In the genomic region with DNA sequence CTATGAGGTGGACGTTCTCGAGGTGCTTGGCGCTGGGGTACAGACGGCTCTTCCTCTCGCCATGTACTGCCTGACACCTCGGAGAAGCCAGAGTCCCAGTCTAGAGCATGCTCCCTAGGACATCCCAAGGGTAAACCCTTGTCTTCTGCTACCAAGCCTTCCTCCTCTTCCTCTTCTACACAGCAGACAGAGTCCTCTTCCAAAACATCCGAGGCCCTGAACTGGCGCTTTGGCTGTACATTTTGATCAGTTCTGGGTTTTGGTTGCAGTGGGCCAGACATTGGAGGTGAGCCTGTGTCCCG, we compare ENCODE assay signal across 8 mouse cellular contexts. TPM values are rescaled to one million over a fixed set of nuclear protein-coding genes. Genes with fewer than 3 reads are reported as not detected.
A peak's percentile ranks its signal among the peaks of the same experiment; 100 is the strongest.
DNase-seq lines count a peak whose midpoint lies in the region; ATAC-seq and TF ChIP-seq lines count a peak whose summit lies in the region.

No protein-coding gene starts in this region.

- no peaks in the 10 kb centered on the region for H3K36me3 ChIP-seq in kidney, adult 2 months (ENCODE audit: control insufficient read depth, insufficient read depth, low read length)
- no peaks in the 10 kb centered on the region for H3K36me3 ChIP-seq in embryonic facial prominence, embryonic 11.5 days (replicated peaks; ENCODE audit: control insufficient read depth, insufficient read depth, low read depth, low read length)
- no peaks in the 10 kb centered on the region for H3K36me3 ChIP-seq in hindbrain, embryonic 14.5 days (replicated peaks; ENCODE audit: control insufficient read depth, insufficient read depth)
- H3K36me3 ChIP-seq in midbrain, embryonic 14.5 days (ENCODE audit: control insufficient read depth, insufficient read depth, low read length) = no peaks in the 10 kb centered on the region

- no peaks in the 10 kb centered on the region for H3K27me3 ChIP-seq in kidney, adult 2 months (replicated peaks; ENCODE audit: control insufficient read depth, insufficient read depth, low read length)
- no peaks in the 10 kb centered on the region for H3K27me3 ChIP-seq in embryonic facial prominence, embryonic 11.5 days (ENCODE audit: control insufficient read depth, insufficient read depth, low read length)
- peaks cover 14% of the 10 kb centered on the region for H3K27me3 ChIP-seq in hindbrain, embryonic 14.5 days (ENCODE audit: control insufficient read depth, insufficient read depth, low read length)
- peaks cover 13% of the 10 kb centered on the region; the same call in 1 of the 2 replicates for H3K27me3 ChIP-seq in midbrain, embryonic 14.5 days (ENCODE audit: control insufficient read depth, insufficient read depth, low read length)

- peak overlapping the region; percentile 52 for H3K4me3 ChIP-seq in kidney, adult 2 months (ENCODE audit: insufficient read depth, low read depth, low read length)
- H3K4me3 ChIP-seq in embryonic facial prominence, embryonic 11.5 days (ENCODE audit: low read depth, low read length) = peak overlapping the region; percentile 73
- H3K4me3 ChIP-seq in hindbrain, embryonic 14.5 days (replicated peaks; ENCODE audit: low read length) = peak overlapping the region; percentile 65
- H3K4me3 ChIP-seq in midbrain, embryonic 14.5 days (replicated peaks; ENCODE audit: low read depth, low read length) = peak overlapping the region; percentile 54

- no peaks in the 10 kb centered on the region for H3K9me3 ChIP-seq in embryonic facial prominence, embryonic 11.5 days (replicated peaks; ENCODE audit: control insufficient read depth, low read length)
- H3K9me3 ChIP-seq in hindbrain, embryonic 14.5 days (ENCODE audit: control insufficient read depth, low read length) = no peaks in the 10 kb centered on the region
- H3K9me3 ChIP-seq in midbrain, embryonic 14.5 days (ENCODE audit: control insufficient read depth, low read length) = no peaks in the 10 kb centered on the region

- no peak for ATAC-seq in embryonic facial prominence, embryonic 11.5 days (replicated peaks; ENCODE audit: insufficient number of reproducible peaks, low FRiP score, low TSS enrichment, low read depth)
- ATAC-seq in hindbrain, embryonic 14.5 days (ENCODE audit: low FRiP score) = no peak
- no peak for ATAC-seq in midbrain, embryonic 14.5 days (ENCODE audit: low FRiP score, low TSS enrichment)

- H3K4me2 ChIP-seq in embryonic facial prominence, embryonic 11.5 days (ENCODE audit: low read depth, low read length) = peak overlapping the region; percentile 76
- peak overlapping the region; percentile 91 for H3K4me2 ChIP-seq in hindbrain, embryonic 14.5 days (replicated peaks)
- peak overlapping the region; percentile 75 for H3K4me2 ChIP-seq in midbrain, embryonic 14.5 days (ENCODE audit: low read length)

- no peak for TF ChIP-seq POLR2A in kidney, adult 2 months (IDR thresholded peaks at IDR 0.05; ENCODE audit: low read depth, low read length)

- no peak for DNase-seq in kidney, adult 2 months
- DNase-seq in kidney, postnatal 36 days = no peak
- DNase-seq in embryonic facial prominence, embryonic 11.5 days (ENCODE audit: low spot score) = no peak
- no peak for DNase-seq in hindbrain, embryonic 14.5 days (ENCODE audit: low spot score)
- no peak for DNase-seq in midbrain, embryonic 14.5 days
- DNase-seq in urinary bladder, postnatal 4 days (ENCODE audit: low spot score in 2 of 2) = no peak
- DNase-seq in cerebellum, adult 9-11 months = no peak
- no peak for DNase-seq in layer of hippocampus, postnatal 14 days (ENCODE audit: low spot score in 2 of 2)

- no peaks in the 10 kb centered on the region; the same call in 1 of the 2 replicates for H3K4me1 ChIP-seq in kidney, adult 2 months (ENCODE audit: control insufficient read depth, insufficient read depth, low read length)
- H3K4me1 ChIP-seq in embryonic facial prominence, embryonic 11.5 days (ENCODE audit: control insufficient read depth, insufficient read depth, low read length) = peaks cover 13% of the 10 kb centered on the region
- H3K4me1 ChIP-seq in hindbrain, embryonic 14.5 days (replicated peaks; ENCODE audit: control insufficient read depth, insufficient read depth, low read length) = peaks cover 15% of the 10 kb centered on the region; the same call in 1 of the 2 replicates
- H3K4me1 ChIP-seq in midbrain, embryonic 14.5 days (ENCODE audit: control insufficient read depth, insufficient read depth, low read length) = 0 out of 2 replicates have a peak, but pooled peaks cover 8% of the 10 kb centered on the region

- WGBS in kidney, adult 2 months = 68% methylated on average over 9 of the region's 9 CpGs
- 22% methylated on average over 9 of the region's 9 CpGs for WGBS in embryonic facial prominence, embryonic 11.5 days
- WGBS in hindbrain, embryonic 14.5 days = 66% methylated on average over 9 of the region's 9 CpGs
- WGBS in midbrain, embryonic 14.5 days = 79% methylated on average over 9 of the region's 9 CpGs

- peak overlapping the region; percentile 98 for H3K27ac ChIP-seq in kidney, adult 2 months (ENCODE audit: insufficient read depth, low read depth, low read length)
- H3K27ac ChIP-seq in embryonic facial prominence, embryonic 11.5 days (replicated peaks; ENCODE audit: low read depth, low read length) = peak overlapping the region; percentile 100
- peak overlapping the region; percentile 62; the same call in 1 of the 2 replicates for H3K27ac ChIP-seq in hindbrain, embryonic 14.5 days
- H3K27ac ChIP-seq in midbrain, embryonic 14.5 days (replicated peaks; ENCODE audit: low read depth, low read length) = no peak overlapping the region

- TF ChIP-seq CTCF in kidney, adult 2 months (conservative IDR thresholded peaks at IDR 0.05; ENCODE audit: insufficient read depth, insufficient read length, low read depth, low read length) = no peak

- peak overlapping the region; percentile 83 for H3K9ac ChIP-seq in embryonic facial prominence, embryonic 11.5 days (replicated peaks; ENCODE audit: low read length)
- peak overlapping the region; percentile 68; the same call in 1 of the 2 replicates for H3K9ac ChIP-seq in hindbrain, embryonic 14.5 days
- 0 out of 2 replicates have a peak overlapping the region, but pooled peaks have one; percentile 62 for H3K9ac ChIP-seq in midbrain, embryonic 14.5 days (replicated peaks; ENCODE audit: low read length)

RNA-seq across cellular contexts. Expression of a gene that starts 1.0 kb away (rescaled TPM):
- 7.9 and 10.0 TPM in 2 replicates for polyA plus RNA-seq in kidney, adult 2 months (2012; rRNA removed)
- polyA plus RNA-seq in embryonic facial prominence, embryonic 11.5 days (2014; fragmentation: Nextera tagmentation; extraction: Ambion mirVana) = 101 and 108 TPM in 2 replicates
- polyA plus RNA-seq in hindbrain, embryonic 14.5 days (2014; fragmentation: Nextera tagmentation; extraction: Ambion mirVana) = 16.3 and 18.1 TPM in 2 replicates
- polyA plus RNA-seq in midbrain, embryonic 14.5 days (2014; fragmentation: Nextera tagmentation; extraction: Ambion mirVana) = 12.1 and 13.3 TPM in 2 replicates
- 10 to 100 TPM in 1 of 2 experiments, 1 to 10 TPM in 1; 9.2 to 11.5 TPM for total RNA-seq in layer of hippocampus, postnatal 14 days (2021)

RNA-seq across cellular contexts. Expression of a gene that starts 1.8 kb away (rescaled TPM):
- 0.11 and 0.14 TPM in 2 replicates for polyA plus RNA-seq in kidney, adult 2 months (2012; rRNA removed)
- polyA plus RNA-seq in embryonic facial prominence, embryonic 11.5 days (2014; fragmentation: Nextera tagmentation; extraction: Ambion mirVana) = 4.0 and 4.5 TPM in 2 replicates
- 1.2 and 1.3 TPM in 2 replicates for polyA plus RNA-seq in hindbrain, embryonic 14.5 days (2014; fragmentation: Nextera tagmentation; extraction: Ambion mirVana)
- polyA plus RNA-seq in midbrain, embryonic 14.5 days (2014; fragmentation: Nextera tagmentation; extraction: Ambion mirVana) = 0.47 and 0.49 TPM in 2 replicates
- total RNA-seq in layer of hippocampus, postnatal 14 days (2021) = 1 to 10 TPM; 1.2 to 1.6 TPM

RNA-seq across cellular contexts. Expression of a gene that starts 7.6 kb away (rescaled TPM):
- polyA plus RNA-seq in kidney, adult 2 months (2012; rRNA removed) = 0.94 and 2.6 TPM in 2 replicates
- polyA plus RNA-seq in embryonic facial prominence, embryonic 11.5 days (2014; fragmentation: Nextera tagmentation; extraction: Ambion mirVana) = 7.6 and 10.2 TPM in 2 replicates
- polyA plus RNA-seq in hindbrain, embryonic 14.5 days (2014; fragmentation: Nextera tagmentation; extraction: Ambion mirVana) = 2.2 and 3.4 TPM in 2 replicates
- 1.1 and 1.2 TPM in 2 replicates for polyA plus RNA-seq in midbrain, embryonic 14.5 days (2014; fragmentation: Nextera tagmentation; extraction: Ambion mirVana)
- 1 to 10 TPM; 4.0 TPM for total RNA-seq in layer of hippocampus, postnatal 14 days (2021)

RNA-seq across cellular contexts. Expression of a gene that starts 9.4 kb away (rescaled TPM):
- polyA plus RNA-seq in kidney, adult 2 months (2012; rRNA removed) = 42.4 and 43.0 TPM in 2 replicates
- polyA plus RNA-seq in embryonic facial prominence, embryonic 11.5 days (2014; fragmentation: Nextera tagmentation; extraction: Ambion mirVana) = 12.2 and 13.2 TPM in 2 replicates
- 5.5 and 8.7 TPM in 2 replicates for polyA plus RNA-seq in hindbrain, embryonic 14.5 days (2014; fragmentation: Nextera tagmentation; extraction: Ambion mirVana)
- polyA plus RNA-seq in midbrain, embryonic 14.5 days (2014; fragmentation: Nextera tagmentation; extraction: Ambion mirVana) = 2.6 and 5.0 TPM in 2 replicates
- total RNA-seq in layer of hippocampus, postnatal 14 days (2021) = 1 to 10 TPM; 2.7 to 3.2 TPM

RNA-seq across cellular contexts. Expression of a gene that starts 11.4 kb away (rescaled TPM):
- 0.55 and 2.5 TPM in 2 replicates for polyA plus RNA-seq in kidney, adult 2 months (2012; rRNA removed)
- 0.14 and 0.59 TPM in 2 replicates for polyA plus RNA-seq in embryonic facial prominence, embryonic 11.5 days (2014; fragmentation: Nextera tagmentation; extraction: Ambion mirVana)
- 0.68 TPM in 1 of 2 replicates, not detected in the other for polyA plus RNA-seq in hindbrain, embryonic 14.5 days (2014; fragmentation: Nextera tagmentation; extraction: Ambion mirVana)
- 0.72 TPM in 1 of 2 replicates, not detected in the other for polyA plus RNA-seq in midbrain, embryonic 14.5 days (2014; fragmentation: Nextera tagmentation; extraction: Ambion mirVana)
- 1 to 10 TPM in 1 of 2 experiments, not detected in 1; 1.1 TPM for total RNA-seq in layer of hippocampus, postnatal 14 days (2021)
